Mouse (Mus musculus): Measurements from ENCODE around the gene Scyl2.

The Scyl2 gene

GRCm38 (mm10) chr10:89599311-89599710 lies 86.8 kb downstream of the Scyl2 start:
- DNase-seq (ENCODE audit: extremely low read depth, insufficient read length, low spot score), result peak; percentile 53

GRCm38 (mm10) chr10:89597275-89597674 lies 88.8 kb downstream of the Scyl2 start:
- DNase-seq (ENCODE audit: extremely low read depth, insufficient read length, low spot score), result no peak

GRCm38 (mm10) chr10:89595935-89596334 lies 90.2 kb downstream of the Scyl2 start:
- no peak for DNase-seq (ENCODE audit: extremely low read depth, insufficient read length, low spot score)

- no peak for DNase-seq (ENCODE audit: extremely low read depth, insufficient read length, low spot score)
Observed at GRCm38 (mm10) chr10:89595514-89595913, 90.6 kb downstream of the Scyl2 start.

- DNase-seq (ENCODE audit: extremely low read depth, insufficient read length, low spot score), result no peak
Observed at GRCm38 (mm10) chr10:89594309-89594708, 91.8 kb downstream of the Scyl2 start.

GRCm38 (mm10) chr10:89592797-89593196 lies 93.3 kb downstream of the Scyl2 start:
- DNase-seq (ENCODE audit: extremely low read depth, insufficient read length, low spot score), result no peak

GRCm38 (mm10) chr10:89589877-89590276 lies 96.2 kb downstream of the Scyl2 start:
- no peak for DNase-seq (ENCODE audit: extremely low read depth, insufficient read length, low spot score)
